Mouse (Mus musculus): ENCODE measurements around the gene Naglu.

Gene Naglu

DNA sequence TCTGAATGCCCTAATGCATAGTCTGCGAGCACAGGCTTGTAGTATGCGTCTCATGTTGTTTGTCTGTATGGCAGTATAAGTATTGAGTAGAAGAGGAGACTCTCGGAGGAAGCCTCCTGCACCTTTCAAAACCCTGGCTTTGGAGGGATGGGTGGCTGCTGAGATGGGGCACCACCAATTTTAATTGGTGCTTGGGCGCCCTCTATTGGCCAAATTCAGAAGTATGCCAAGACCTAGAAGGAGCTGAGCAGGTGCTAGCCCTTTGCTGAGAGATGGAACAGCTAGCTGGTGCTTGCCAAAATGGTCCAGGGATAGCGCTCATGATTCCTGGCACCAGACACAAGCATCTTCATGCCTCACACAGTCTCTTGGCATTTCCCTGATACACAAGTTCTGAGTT lies 12.0 kb upstream of the Naglu start:
- DNase-seq (ENCODE audit: low spot score in 2 of 2): peak; percentile 82 to 95

DNA sequence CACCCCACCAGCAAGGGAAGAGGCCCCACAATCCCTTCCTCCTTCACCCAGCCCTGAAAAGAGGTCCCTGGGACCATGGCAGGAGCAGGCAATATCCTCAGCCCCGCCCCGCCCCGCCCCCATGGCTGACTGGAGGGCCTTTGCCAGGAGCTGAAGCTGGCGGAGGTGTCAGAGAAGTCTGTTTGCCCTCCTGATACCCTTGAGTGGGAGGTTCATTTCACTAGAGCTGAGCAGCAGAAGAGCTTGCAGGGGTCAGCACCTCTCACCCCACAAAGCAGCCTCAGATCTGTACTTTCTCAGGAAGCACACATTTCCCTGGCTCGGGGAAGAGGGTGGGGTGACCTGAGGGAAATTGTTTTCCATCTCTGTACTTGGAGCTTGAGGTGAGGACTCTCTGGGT lies 11.1 kb upstream of the Naglu start:
- no peak for DNase-seq (ENCODE audit: low spot score in 2 of 2)

DNA sequence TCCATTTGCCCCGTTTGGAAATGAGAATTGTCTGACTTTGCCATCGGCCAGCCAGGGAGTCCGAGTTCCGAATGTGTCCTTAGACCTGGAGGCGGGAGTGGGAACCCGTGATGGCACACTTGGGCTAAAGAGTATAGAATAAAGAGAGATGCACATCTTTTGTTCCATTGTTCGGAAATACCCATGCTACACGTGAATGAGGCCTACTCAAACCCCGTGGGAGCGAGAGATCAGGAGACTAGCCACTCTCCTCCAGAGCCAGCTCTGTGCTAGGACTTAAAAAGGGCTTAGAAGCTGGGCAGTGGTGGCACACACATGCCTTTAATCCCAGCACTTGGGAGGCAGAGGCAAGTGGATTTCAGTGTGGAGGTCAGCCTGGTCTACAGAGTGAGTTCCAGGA lies 10.3 kb upstream of the Naglu start:
- no peak for DNase-seq (ENCODE audit: low spot score in 2 of 2)

DNA sequence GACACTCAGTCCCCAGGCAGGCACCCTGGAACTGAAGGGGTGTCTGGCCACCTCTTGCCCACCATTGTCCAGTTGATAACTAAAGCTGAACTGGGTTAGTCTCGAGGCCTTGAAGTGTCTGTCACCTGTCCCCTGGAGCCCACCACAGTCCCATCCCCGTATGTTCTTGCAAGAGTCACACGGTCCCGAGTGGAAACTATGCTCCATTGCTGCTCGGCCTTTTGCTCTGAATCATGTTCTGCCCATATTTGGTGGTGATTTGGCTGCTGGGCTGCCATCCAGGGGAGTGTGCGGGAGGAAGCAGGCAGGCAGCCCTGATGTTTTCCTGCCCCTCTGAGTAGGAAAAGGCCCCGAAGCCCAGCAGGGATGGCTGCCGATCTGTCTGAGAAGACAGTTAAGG lies 9.7 kb upstream of the Naglu start:
- no peak for DNase-seq (ENCODE audit: low spot score in 2 of 2)

DNA sequence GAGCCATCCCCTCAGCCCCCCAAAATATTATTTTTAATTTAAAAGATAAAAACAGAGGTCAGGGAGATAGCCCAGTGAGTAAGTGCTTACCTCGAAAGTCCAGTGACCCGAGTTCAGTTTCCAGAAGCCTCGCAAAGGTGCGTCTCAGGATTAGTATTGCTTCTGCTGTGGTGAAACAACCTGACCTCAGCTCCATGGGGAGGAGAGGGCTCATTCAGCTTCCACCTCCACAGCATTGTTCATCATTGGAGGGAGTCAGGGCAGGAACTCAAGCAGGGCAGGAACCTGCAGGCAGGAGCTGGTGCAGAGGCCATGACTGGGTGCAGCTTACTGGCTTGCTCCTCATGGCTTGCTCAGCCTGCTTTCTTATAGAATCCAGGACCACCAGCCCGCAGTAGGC lies 8.8 kb upstream of the Naglu start:
- no peak for DNase-seq (ENCODE audit: low spot score in 2 of 2)

DNA sequence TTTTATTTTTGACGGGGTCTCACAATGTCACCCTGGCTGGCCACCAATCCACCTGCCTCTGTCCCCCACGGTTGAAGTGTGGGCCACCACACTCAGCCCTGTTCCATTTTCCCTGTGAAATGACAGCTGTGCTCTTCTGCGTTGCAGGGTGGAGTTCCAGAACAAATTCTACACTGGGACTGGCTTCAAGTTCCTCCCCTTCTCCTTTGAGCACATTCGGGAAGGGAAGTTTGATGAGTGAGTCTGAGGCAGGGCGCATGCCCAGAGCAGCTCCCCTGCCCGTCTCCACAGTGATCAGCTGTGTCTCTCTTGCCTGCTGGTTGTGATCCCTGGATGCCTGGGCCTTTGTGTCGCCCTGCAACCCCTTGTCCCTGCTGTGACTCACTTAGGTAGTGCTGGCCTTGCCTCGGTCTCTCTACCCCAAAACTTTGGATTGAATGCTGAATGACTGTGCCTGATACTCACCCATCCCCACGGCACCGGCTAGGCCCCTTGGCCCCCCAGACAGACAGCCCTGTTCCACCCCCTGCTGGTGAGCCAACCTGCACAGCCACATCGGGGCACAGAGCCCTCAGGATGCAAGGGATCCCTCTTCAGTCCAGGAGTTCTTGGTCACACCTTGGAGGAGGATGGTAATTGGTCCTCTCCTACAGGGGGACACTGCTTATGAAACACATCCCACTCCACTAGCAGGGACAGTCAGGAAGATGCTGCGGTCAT lies 7.5 kb upstream of the Naglu start:
- DNase-seq (ENCODE audit: low spot score in 2 of 2): no peak

DNA sequence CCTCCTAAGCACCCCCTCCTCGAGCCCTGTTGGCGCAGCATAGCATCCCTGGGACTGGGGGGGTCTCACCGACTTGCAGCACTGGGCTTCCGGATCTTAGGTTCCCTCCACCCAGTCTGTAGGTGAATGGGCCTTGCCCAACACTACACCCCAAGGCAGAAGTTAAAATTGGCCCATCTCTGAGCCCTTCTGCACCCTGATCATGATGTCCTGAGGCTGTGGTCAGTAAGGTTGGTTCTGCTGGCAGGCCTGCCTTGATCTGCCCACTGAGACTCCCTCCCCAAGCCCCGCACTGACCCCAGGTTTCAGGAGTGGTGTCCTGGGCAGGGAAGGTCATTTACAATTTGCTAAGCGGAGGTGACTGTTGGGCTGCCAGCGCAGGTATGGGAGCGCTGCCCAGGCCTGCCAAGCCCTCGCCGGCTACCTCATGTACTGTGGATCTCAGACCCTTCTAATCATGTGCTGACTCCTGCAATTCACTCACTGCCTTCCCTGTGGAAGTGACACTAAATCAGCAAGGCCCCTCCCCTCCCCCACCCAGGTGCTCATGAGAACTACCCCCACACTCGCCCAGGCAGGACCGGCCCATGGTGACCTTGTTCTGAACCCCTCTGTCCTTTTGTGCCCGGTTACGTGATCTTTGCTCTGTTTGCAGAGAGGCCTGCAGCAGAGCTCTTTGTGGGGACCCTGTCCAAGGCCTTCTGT lies 6.7 kb upstream of the Naglu start:
- DNase-seq (ENCODE audit: low spot score in 2 of 2): no peak

DNA sequence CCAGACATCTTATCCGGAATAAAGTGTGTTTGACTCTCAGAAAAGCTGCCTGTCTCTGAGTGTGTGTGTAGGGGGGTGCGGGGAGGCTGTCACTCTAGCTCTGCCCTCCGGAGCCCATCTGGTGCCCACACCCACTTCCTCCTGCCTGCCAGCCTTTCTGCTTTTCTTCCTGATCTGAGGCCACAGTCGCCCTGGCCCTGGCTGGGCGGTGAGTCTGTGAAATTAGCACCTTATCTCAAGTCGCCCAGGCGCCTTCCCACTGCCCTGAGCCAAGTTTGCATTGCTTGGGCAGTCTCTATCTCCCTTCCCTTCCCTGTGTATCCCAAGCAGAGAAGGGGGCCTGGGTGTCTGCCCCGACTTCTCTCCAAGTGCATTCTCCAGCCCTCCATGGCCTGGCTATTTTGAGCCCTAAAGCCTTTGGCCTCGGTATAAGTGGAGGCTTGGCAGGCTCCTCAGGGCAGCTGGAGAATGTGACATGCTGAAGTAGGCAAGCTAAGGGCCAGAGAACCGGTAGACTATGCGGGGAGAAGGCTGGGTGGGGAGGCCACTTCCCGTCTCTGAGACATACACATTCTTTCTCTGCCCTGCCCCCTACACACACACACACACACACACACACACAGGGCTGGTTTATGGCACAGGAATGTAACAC lies 6.0 kb upstream of the Naglu start:
- peak; percentile 80 to 81 for DNase-seq (ENCODE audit: low spot score in 2 of 2)

DNA sequence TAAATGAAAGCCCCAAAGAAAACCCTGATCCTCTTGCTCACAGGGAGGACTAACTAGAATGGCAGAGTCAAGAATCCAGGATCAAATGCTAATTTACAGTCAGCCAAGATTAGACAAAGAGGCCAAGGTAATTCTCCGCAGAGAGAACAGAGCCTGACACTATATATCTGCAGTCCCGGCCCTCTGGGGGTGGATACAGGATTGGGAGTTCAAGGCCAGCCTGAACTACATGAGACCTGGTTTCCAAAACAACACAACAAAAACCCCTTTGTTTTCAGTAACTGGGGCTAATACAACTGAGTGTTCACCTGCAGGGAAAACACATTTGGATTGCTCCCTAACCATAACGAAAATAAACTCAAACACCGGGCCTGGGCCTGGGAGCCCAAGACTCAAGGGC lies 5.3 kb upstream of the Naglu start:
- DNase-seq (ENCODE audit: low spot score in 2 of 2): no peak

DNA sequence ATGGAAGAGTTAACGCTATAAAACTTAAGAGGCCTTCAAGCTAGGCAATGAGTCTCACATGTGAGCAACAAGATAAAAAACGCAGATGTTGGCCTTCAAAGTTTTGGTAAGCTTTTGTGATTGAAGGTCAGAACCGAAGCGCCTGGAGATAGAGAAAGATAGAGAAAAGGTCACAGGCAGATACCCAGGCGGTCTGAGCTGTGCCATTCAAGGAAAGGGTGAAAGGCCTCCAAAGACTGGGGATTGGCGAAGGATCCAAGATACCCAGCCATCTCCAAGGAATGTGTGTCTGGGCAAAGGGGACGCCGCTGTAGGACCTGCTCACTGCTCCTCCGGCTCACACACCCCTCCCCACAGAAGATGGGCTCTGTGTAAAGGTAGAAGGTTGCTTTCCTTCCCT lies 4.8 kb upstream of the Naglu start:
- no peak for DNase-seq (ENCODE audit: low spot score in 2 of 2)

DNA sequence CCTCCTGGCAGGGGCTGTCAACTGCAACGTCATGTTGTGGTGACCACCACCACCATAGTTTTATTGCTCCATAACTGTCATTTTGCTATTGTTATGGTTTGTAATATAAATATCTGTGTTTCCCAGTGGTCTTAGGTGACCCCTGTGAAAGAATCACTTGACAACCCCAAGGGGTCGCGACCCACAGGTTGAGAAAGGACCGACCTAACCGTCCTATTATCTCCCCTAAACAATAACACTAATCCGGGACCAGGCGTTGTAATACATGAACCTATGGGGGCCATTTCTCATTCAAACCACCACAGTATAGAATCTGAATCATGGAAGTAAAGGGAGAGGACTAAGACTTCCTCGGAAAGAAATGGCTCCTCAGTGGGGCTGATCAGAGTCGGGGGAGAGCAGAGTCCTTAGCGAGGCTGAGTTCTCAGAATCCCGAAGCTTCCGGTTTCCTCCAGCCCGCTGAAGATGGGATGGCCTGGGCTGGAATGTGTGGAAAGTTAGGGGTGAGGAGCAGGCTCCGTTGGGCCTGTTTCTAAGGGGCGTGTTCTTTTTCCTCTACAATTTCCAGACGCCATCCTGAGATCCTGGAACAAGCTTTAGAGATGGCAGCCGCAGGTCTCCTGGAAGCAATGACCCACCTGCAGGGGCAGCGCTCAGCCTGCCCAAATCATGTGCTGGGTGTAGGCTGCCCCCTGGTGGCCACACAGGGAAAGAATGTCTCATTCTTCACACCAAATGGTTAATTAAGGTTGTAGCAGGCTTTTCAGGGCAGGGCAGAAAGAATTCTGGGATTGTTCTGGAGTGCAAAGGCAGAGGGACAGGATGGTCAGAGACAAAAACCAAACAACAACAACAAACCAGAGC lies 3.0 kb upstream of the Naglu start:
- DNase-seq (ENCODE audit: low spot score in 2 of 2): peak; percentile 76 to 88

DNA sequence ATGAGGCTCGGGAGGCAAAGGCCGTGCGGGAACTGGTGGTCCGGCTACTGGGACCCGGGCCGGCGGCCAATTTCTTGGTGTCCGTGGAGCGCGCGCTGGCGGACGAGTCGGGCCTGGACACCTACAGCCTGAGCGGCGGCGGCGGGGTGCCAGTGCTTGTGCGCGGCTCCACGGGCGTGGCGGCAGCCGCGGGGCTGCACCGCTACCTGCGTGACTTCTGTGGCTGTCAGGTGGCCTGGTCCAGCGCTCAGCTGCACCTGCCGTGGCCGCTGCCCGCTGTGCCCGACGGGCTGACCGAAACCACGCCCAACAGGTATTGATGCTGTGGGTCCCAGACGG lies 346 bp downstream of the Naglu start:
- no peak for DNase-seq (ENCODE audit: low spot score in 2 of 2)

DNA sequence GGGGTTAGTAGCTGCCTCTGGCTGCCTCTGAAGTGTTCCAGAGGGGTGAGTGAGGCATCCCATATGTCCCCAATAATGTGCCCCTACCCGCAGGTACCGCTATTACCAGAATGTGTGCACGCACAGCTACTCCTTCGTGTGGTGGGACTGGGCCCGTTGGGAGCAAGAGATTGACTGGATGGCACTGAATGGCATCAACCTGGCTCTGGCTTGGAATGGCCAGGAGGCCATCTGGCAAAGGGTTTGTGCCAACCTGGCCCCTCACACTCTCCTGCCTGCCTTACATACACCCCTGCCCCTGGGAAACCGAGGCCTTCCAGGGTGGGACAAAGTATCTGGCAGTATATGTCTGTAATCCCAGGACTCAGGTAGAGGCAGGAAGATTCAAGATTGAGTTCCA lies 1.2 kb downstream of the Naglu start:
- DNase-seq (ENCODE audit: low spot score in 2 of 2): no peak

DNA sequence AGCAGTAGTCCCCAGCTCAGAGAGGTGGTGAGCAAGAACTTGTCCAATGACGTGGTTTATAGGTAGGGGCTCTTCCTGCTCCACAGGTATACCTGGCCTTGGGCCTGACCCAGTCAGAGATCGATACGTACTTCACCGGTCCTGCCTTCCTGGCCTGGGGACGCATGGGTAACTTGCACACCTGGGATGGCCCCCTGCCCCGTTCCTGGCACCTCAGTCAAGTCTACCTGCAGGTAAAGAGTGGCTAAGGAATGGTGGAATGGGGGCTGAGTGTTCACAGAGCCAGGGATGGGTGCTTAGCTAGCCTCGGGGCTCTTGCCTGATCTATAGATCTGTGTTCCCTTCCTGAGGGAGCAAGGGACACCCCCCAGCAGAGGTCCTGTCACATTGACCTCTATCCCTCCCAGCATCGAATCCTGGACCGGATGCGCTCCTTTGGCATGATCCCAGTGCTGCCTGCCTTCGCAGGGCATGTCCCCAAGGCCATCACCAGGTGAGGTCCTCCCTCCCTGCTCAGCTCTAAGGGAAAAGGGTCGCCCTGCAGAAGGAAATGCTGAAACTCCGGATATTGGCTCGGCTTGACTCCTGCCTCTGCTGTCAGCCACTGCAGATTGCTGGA lies 2.1 kb downstream of the Naglu start:
- DNase-seq (ENCODE audit: low spot score in 2 of 2): no peak

DNA sequence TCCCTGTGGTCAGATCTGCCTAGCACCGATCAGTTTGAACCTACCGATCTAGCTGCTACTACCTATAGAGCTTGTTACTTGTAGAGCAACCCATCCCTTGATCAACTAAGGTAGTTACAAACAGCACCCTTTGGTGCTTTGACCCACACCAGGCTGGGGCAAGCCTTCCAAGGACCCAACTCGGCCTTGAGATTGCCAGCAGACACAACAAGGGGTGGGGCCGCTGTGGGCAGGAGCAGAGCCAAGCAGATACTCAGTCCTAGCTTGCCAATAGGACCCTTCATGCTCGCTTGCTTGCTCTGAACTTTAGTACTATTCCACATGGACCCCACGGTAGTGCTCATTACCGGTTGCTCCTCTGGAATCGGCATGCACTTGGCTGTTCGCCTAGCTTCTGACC lies 8.3 kb downstream of the Naglu start, which contains the start of gene Hsd17b1:
TSS of gene Hsd17b1 (plus strand) at position 291 of the 400 bp plus-strand sequence.
- DNase-seq (ENCODE audit: low spot score in 2 of 2): no peak

DNA sequence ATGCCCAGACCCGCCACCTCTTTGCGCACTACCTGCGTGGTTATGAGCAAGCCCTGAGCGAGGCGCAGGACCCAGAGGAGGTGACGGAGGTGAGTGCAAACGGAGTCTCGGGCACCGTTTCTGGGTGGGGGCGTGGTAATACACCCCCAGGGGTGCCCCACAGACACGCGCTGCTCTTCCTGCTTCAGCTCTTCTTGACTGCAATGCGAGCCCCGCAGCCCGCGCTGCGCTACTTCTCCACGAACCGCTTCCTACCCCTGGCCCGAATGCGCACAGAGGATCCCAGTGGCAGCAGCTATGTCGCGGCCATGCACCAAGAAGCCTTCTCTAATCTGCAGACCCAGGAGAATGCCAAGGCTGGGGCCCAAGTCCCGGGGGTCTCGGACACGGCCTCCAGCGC lies 9.9 kb downstream of the Naglu start:
- peak in 1 of 2 experiments; percentile 47 for DNase-seq (ENCODE audit: low spot score in 2 of 2)

DNA sequence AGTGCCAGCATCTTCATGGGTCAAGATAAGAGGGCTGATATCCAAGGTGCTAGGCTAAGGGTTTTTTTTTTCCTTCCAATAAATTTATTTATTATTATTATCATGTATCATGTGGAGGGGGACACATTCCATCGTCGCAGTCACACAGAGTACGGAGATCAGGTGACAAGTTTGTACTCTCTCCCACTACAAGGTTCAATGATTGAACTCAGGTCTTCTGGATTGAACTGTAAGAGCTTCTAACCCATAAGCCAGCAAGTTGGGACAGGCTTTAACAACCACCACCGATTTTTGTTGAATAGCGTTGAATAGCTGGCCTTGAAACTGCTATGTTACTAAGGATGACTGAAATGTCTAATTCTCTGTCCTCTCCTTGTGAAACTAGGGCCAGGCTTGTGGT lies 10.6 kb downstream of the Naglu start:
- DNase-seq (ENCODE audit: low spot score in 2 of 2): no peak

DNA sequence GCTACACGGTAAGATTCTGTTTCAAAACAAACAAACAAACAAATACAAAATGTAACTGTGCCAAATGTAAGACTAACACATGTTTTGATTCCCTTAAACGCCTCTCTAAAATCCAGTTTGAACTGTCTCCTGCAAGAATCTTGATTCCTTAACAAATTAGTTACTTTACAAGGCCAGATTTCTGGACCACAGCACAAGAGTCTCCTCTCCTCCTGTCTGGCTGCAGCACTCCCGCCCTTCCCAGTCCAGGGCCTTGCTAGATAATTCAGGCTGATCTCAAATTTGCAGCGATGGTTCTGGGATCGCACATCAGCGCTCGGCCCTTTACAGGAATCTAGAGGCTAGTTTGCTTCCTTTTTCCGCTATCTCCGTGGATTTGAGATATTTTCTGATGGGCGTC lies 11.8 kb downstream of the Naglu start:
- DNase-seq (ENCODE audit: low spot score in 2 of 2): no peak

DNA sequence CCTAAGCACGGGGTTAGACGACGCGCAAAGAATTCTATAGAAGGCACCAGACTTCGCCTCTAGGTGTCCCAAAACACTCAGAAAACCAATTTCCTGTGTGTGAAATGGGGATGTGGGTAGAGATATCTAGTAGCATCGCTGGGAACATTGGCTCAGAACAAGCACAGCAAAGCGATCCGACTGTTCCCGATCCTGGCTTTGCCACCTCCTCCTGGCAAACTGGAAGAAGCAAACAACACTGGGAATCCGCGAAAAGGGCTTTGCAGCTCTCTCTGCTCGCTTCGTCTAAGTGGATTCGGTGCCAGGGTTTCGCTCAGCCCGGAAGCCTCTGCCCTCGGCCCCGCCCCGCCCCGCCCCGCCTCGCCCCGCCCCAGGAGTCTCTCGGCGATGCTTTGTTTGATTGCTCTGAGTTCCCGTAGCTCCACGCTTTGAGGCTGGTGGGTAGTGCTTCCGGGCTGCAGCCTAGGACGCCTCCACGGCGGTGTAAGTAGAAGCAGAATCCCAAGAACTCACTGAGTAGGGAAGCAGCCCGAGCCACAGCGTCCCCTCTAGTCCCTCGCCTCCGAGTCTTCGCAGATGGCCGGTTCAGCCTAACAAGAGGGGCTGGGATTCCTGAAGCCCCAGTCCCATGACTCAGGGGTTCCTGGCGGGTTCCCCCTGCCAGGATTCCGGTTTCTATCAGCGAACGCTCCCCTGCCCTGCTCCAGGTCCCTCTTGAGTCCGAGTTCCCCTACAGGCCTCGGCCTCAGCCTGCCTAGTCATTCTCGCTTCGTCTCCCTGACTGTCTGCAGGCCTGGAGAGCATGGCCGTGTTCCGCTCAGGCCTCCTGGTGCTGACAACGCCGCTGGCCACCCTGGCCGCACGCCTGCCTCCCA lies 12.6 kb downstream of the Naglu start, which contains the start of gene Coasy:
TSS of gene Coasy (plus strand) at position 358 of the 875 bp plus-strand sequence.
- peak; percentile 79 to 80 for DNase-seq (ENCODE audit: low spot score in 2 of 2)

DNA sequence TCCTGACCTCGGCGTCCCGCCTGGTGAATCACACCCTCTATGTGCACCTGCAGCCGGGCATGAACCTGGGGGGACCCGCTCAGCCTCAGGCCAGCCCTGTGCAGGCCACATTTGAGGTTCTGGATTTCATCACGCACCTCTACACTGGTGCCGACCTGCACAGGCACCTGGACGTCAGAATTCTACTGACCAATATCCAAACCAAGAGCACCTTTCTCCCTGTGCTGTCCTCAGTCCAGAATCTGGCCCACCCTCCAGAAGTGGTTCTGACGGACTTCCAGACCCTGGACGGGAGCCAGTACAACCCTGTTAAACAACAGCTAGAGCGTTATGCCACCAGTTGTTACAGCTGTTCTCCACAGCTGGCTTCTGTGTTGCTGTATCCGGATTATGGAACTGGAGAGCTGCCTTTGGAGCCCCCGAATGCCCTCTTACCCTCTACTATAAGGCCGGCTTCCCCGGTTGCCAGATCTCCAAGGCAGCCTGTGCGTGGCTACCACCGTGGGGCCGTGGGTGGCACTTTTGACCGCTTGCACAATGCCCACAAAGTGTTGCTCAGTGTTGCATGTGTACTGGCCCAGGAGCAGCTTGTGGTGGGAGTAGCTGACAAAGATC lies 13.4 kb downstream of the Naglu start:
- DNase-seq (ENCODE audit: low spot score in 2 of 2): no peak

Data from thymus, postnatal 10 days (tissue).